Mouse (Mus musculus): ENCODE results near the gene Mdm2.

Mdm2 gene

DNA sequence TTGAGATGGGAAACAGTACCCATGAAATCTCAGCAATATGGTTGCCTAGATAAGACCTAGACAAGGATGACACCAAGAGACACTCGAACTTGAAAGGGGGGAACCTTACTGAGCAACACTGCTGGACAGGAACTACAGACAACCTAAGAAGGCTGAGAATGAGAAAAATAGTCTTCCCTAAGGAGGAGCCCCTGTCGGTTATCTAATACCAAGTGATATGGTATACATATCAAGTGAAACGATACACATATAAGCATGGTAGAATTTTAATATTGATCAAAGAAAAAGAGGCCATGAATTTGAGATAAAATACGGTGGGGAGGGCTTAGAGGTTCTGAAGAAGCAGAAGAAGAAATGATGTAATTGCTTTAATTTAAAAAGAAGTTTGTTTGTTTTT lies 58.2 kb downstream of the Mdm2 start:
- no peak for DNase-seq

DNA sequence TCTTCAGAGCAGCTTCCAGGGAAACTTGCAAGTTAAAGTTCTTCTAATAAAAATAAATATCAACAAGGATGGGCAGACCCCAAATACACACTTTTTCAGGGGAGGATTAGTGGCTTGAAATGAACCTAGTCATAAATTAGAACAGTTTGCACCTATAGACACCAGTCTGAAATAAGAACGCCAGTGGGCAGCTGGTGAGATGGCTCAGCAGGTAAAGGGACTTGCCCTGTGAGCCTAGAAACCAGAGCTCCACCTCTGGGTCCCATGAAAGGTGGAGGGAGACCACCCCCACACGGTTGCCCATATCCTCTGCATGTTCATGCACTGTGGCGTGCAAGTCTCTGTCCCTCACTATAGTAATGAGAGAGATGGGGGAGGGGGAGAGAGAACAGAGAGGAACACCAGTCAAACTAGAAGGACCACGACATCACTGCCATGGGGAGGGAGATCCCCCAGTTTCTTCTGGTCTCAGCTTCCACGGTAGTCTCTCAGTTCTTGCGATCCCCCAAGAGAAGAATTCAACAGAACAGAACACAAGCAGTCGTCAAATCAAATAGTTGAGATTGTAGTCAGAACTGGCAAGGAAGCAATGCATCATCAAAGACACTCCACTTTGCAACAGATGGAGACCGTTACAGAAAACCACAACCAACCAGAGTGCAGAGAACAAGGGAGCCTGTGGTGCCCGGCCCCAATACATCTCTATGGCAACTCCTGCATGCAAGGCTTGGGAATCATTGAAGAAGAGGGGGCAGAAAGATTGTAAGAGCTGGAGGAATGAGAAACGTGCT lies 58.8 kb downstream of the Mdm2 start:
- DNase-seq = no peak

- DNase-seq = no peak
These were observed 59.8 kb downstream of the Mdm2 start for GRCm38 (mm10) chr10:117650725-117651124.

DNA sequence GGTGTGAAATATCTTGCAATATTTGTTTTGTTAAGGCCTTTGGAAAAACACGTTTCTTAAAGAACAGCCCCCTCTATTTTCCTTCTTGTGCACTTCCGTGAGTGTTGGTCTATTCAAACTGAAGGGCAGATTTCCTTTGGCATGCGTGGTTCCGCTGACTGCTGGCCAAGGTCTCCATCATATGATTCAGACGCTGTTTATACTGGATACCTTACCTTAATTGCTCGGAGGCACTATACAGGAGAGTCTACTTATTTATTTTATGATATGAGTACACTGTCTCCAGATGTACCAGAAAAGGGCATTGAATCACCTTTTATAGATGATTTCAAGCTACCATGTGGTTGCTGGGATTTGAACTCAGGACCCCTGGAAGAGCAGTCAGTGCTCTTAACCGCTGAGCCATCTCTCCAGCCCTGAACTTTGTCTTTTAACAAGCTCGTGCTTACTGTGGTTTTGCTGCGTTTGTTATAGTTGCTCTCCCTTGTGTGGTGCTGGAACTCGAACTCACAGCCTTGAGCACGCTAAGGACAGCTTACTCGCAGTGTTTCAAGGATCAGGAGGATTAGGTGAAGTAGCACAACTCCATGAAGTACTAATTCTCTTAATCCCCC lies 60.4 kb downstream of the Mdm2 start:
- DNase-seq = no peak

- DNase-seq = no peak
These were observed 61.1 kb downstream of the Mdm2 start for GRCm38 (mm10) chr10:117649292-117650041.

DNA sequence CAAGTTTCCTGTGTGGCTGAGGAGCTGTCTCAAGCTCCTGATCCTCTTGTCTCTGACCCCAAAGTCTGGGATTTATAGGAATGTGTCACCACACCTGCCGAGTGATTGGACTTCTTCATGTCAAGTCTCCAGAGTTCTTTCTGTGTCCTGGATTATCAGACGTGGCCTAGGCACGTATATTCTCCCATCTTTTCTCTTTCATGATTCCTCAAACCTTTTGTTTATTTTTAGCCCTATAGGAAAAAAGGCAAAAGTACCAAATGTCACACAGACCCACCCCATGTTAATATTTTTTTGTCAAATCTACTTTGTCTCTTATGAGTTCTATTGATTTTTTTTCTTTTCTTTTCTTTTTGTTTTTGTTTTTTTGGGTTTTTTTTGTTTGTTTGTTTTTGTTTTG lies 61.9 kb downstream of the Mdm2 start:
- no peak for DNase-seq

GRCm38 (mm10) chr10:117647964-117648472 lies 62.5 kb downstream of the Mdm2 start:
- no peak for DNase-seq

DNA sequence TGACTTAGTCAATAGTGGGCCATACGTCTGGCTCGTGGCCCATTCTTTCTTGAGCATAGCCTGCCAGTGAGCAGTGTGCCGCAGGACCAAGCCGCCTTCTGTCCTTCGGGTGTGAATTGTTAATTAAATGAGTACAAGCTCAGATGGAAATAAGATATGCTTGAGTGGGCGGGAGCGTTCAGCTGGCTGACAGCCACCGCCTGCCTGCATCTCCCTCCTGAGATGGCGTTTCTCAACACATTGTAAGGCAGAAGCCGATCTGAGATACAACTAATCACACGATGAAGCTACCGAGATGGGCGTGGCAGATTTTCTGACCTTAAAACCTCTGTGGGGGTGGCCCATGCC lies 63.4 kb downstream of the Mdm2 start:
- peak; percentile 56 for DNase-seq

DNA sequence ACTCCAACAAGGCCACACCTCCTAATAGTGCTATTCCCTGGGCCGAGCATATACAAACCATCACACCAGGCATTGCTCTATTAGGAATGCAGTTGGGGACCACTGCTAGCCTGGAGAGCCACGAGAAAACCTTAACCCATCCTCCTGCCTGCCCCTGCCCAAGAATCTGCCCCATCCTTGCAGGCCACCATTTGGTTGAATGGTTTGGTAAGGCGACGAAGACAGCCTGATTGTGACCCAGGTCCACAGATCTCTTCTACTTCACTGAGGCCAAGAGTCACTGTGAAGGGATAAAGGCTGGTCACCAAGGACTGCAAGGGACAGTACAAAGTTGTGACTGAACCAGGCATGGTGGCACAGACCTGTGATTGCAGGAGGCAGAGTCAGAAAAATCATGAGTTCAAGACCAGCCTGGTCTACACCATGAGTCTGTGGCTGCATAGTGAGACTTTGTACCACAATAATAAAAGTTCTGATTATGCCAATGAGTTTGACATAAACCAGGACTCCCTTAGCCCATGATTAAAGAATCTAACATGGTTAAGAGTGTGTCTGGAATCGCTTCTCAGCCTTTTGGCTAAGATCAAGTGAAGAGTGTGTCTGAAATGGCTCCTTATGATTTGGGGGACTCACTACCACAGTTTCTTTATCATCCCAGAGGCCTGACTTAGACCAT lies 63.9 kb downstream of the Mdm2 start:
- no peak for DNase-seq

GRCm38 (mm10) chr10:117645487-117645964 lies 65.0 kb downstream of the Mdm2 start:
- DNase-seq = no peak

DNA sequence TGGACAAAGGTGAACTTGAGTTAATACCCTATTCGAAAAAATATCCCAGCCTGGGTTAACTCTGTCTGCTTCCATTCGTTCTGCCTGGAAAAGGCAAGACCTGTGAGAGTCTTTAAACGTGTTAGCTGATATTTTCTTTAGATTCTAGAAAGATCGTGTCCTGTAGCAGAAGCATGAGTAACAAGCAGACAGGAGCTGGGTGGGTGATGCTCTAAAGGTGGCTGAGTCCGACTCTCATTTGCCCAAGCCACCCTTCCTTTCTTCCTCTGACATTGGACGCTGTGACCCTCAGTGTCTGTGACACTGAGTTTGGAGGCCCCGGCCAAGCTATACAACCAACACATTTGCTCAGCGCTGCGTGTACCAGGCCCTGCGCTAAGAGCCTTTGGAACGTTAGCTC lies 65.7 kb downstream of the Mdm2 start:
- no peak for DNase-seq

DNA sequence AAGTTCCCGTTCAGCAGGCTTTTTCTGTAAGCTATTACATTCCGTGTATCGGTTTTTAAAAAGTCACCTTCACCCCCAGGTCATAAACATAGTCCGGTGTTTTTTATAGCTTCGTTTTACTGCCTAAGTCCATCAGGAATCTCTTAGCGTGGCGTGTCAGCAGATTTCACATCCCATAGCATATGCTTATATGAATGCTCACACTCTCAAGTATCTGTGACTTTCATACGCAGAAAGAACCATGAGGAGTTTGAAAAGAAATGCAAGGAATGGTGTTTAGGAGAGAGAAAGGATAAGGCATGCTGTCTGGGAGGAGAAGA lies 66.2 kb downstream of the Mdm2 start:
- DNase-seq = no peak

- DNase-seq = no peak
These were observed 66.7 kb downstream of the Mdm2 start for GRCm38 (mm10) chr10:117643711-117644428.

DNA sequence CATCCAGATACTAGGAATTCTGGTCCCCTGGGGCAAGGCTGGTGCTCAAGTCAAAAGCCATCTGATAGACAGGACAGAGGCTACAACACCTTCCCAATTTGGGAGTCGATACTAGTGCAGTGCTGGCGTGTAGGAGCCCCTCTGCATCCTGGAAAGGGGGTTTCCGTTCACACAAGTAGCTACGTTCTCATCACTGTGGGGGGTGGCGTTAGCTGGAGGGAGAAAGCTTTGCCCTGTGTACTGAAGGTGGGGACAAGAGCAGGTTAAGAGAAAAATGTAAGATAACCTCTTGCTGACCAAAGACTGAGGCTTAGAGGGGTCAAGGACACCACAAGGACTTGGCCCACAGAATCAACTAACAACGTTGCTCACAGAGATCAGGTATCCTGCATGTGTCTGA lies 67.3 kb downstream of the Mdm2 start:
- DNase-seq = no peak

DNA sequence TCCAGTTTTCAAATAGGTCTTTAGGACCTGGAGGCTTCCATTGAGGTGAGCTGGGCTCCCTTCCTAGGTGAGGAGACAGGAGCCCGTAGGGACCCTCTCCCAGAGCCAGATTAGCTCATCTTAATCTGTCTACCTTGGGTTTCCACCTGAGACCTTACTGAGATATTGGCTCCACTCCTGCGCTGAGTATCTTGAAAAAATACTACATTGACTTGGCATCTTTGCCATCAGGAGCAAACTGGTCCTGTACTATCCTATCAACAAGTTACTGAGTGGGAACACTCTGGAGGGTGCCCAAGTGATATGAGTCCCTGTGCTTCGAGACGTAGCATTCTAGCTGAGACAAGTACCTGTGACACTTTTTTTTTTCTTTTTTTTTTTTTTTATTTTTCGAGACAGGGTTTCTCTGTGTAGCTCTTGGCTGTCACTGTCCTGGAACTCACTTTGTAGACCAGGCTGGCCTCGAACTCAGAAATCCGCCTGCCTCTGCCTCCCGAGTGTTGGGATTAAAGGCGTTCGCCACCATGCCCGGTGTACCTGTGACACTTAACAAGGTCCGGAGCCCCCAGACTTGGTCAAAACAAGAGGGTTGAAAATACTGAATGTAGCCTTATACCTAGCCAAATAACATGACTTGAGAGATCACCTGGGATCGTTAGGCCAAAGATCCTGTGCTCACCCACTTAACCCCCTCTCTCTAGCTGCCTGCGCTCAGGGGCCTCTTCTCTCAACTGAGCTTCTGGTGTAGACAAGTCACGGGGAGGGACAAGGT lies 67.9 kb downstream of the Mdm2 start:
- DNase-seq = no peak

- no peak for DNase-seq
These were observed 68.4 kb downstream of the Mdm2 start for GRCm38 (mm10) chr10:117642201-117642450.

- DNase-seq = no peak
These were observed 69.0 kb downstream of the Mdm2 start for GRCm38 (mm10) chr10:117641400-117642200.

DNA sequence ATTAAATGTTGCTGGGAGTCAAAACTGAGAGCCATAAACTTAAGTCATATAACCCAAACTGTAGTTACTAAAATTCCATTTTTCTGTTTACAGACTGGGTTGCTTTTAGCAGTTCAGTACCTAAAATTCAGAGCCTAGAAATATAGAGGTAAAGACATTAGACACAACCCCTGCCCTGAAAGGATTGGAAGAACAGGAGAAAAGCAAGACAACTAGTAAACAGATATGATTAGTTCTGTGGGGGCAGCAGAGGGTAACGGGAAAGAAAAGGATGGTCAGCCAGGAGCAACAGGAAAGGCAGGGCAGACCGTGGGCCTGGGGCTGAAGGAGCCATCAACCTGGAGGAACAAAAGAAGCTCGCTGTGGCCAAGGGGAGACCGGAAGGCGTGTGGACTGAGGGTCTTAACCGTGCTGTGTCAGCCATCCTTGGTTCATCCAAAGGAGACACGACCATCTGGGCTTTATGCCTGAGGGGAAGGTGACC lies 69.9 kb downstream of the Mdm2 start:
- DNase-seq = no peak

GRCm38 (mm10) chr10:117639899-117640594 lies 70.5 kb downstream of the Mdm2 start:
- no peak for DNase-seq

DNA sequence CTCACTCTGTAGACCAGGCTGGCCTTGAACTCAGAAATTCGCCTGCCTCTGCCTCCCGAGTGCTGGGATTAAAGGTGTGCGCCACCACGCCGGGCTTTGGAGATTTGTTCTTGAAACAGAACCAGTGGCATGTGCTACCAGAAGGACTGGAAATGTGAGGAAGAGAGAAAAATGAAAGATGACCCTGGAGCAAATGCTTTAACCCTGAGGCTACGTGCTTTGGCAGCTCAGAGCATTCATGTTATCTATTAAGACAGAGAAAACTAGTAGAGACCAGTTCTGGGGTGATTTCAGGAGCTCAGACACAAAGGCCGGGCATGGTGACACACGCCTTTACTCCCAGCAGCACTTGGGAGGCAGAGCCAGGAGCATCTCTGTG lies 71.3 kb downstream of the Mdm2 start:
- DNase-seq = no peak

Data from right cerebral cortex, postnatal 4 days (tissue).